Mouse (Mus musculus) heart, embryonic 14.5 days (tissue): Measurements from ENCODE around the gene Zfand2a. TPM values are rescaled to one million over a fixed set of nuclear protein-coding genes. Genes with fewer than 3 reads are reported as not detected.

Experiments used
- ATAC-seq: fragments of 200-750 bp; cut with Nextera tagmentation; 2 replicates; pipeline ENCODE4 v1.8.0; 2017; ENCODE audit warnings: low read depth, moderate TSS enrichment; ENCODE audit not compliant: insufficient number of reproducible peaks, insufficient read depth, low FRiP score
- H3K27ac ChIP-seq, 2 experiments: fragments of 200-500 bp in 1 of 2; fragments of 300-500 bp in 1 of 2; sonication (generic) in 1 of 2; replicated peaks in 1 of 2; 2 replicates each; pipeline ENCODE4 v1.5.1; 2012 to 2014; ENCODE audit warnings: low read depth in 2 of 2, low read length in 2 of 2, control low read depth in 1 of 2, mild to moderate bottlenecking in 1 of 2, mixed read lengths in 1 of 2; ENCODE audit not compliant: control insufficient read depth in 1 of 2, insufficient read depth in 1 of 2
- H3K27me3 ChIP-seq: fragments of 300-500 bp; sonication (generic); 2 replicates; pipeline ENCODE4 v1.6.1; 2014; ENCODE audit warnings: mild to moderate bottlenecking, low read length, control low read depth; ENCODE audit not compliant: control insufficient read depth, insufficient read depth
- H3K36me3 ChIP-seq: fragments of 300-500 bp; sonication (generic); 2 replicates; pipeline ENCODE4 v1.6.1; 2014; ENCODE audit warnings: mild to moderate bottlenecking, control low read depth, low read length, mixed read lengths; ENCODE audit not compliant: control insufficient read depth, insufficient read depth
- H3K4me1 ChIP-seq, 2 experiments: fragments of 200-500 bp in 1 of 2; fragments of 300-500 bp in 1 of 2; sonication (generic) in 1 of 2; 2 replicates each; pipeline ENCODE4 v1.6.1; 2012 to 2014; ENCODE audit warnings: low read length in 2 of 2, control low read depth in 1 of 2, mixed read lengths in 1 of 2; ENCODE audit not compliant: control insufficient read depth in 2 of 2, insufficient read depth in 2 of 2
- H3K4me2 ChIP-seq: fragments of 300-500 bp; sonication (generic); 2 replicates; pipeline ENCODE4 v1.6.1; 2014; ENCODE audit warnings: mild to moderate bottlenecking, low read length
- H3K4me3 ChIP-seq, 2 experiments: fragments of 200-500 bp in 1 of 2; fragments of 300-500 bp in 1 of 2; sonication (generic) in 1 of 2; 2 replicates each; pipeline ENCODE4 v1.5.1; 2012 to 2014; ENCODE audit warnings: low read length in 2 of 2, mild to moderate bottlenecking in 2 of 2, control low read depth in 1 of 2, low read depth in 1 of 2, moderate library complexity in 1 of 2; ENCODE audit not compliant: control insufficient read depth in 1 of 2, insufficient read depth in 1 of 2
- H3K9ac ChIP-seq: fragments of 300-500 bp; sonication (generic); 2 replicates; pipeline ENCODE4 v1.6.1; 2014; ENCODE audit warnings: mild to moderate bottlenecking, low read length
- H3K9me3 ChIP-seq: fragments of 300-500 bp; sonication (generic); 2 replicates; pipeline ENCODE4 v1.6.1; 2016; ENCODE audit warnings: low read length, control low read depth; ENCODE audit not compliant: control insufficient read depth
- WGBS: fragments of 180-500 bp; shearing (Covaris S2); extraction: QIAGEN DNeasy Blood & Tissue Kit; methylation state at CpG from one replicate; pipeline ENCODE4 v1.1.7; 2014; 5-methylcytosine and 5-hydroxymethylcytosine counted together
- polyA plus RNA-seq: library from polyadenylated mRNA; unstranded; fragments of >200 nt; fragmentation: Nextera tagmentation; extraction: Ambion mirVana; gene quantifications from 2 replicates; pipeline ENCODE4 v1.2.1, GENCODE M21; 2014

Zfand2a gene
- polyA plus RNA-seq, 1 experiment from 2014 or later: 7.0 TPM

DNA sequence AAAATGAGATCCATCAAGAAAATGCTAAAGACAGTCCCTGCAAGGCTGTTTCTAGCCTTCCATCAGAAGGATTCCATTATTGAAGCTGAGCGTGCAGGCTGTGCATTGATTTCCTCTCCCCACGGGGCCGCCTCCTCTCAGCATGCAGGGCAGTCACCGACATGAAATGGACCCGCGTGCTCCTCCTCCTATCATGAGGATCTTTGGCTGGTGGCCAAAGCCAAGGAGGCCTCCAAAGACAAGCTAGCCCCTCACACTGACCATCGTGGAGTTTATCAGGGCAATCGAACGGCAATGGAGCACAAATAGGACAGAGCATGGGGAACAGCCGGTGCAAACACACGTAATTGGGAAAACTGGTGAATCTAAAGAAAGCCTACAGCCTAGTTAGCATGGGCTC lies 5.8 kb upstream of the Zfand2a start:
- Histone ChIP-seq H3K4me1 (no peaks in the 10 kb centered on the region; a peak in 1 of 4 replicates), H3K27me3 (peaks cover 9% of the 10 kb centered on the region; the same call in 1 of the 2 replicates), H3K4me3 (no peak overlapping the region), H3K9me3 (peaks cover 3% of the 10 kb centered on the region; the same call in 1 of the 2 replicates), H3K36me3 (no peaks in the 10 kb centered on the region), H3K27ac (no peak overlapping the region), H3K9ac (no peak overlapping the region), H3K4me2 (no peak overlapping the region)
- WGBS: 80% methylated on average over 11 of the region's 11 CpGs
- ATAC-seq: no peak

- H3K9me3 ChIP-seq: peaks cover 3% of the 10 kb centered on the region; the same call in 1 of the 2 replicates
- H3K36me3 ChIP-seq: peaks cover 43% of the 10 kb centered on the region
- peak overlapping the region; percentile 90 to 93 for H3K4me3 ChIP-seq
- 56% methylated on average over 14 of the region's 14 CpGs for WGBS
- no peak overlapping the region for H3K27ac ChIP-seq
- no peaks in the 10 kb centered on the region for H3K27me3 ChIP-seq
- peaks cover 2 to 8% of the 10 kb centered on the region in 2 experiments for H3K4me1 ChIP-seq
- H3K4me2 ChIP-seq: peak overlapping the region; percentile 94
- ATAC-seq: no peak
- H3K9ac ChIP-seq: peak overlapping the region; percentile 82
These were observed 1.0 kb downstream of the Zfand2a start for GRCm38 (mm10) chr5:139483171-139483848.

DNA sequence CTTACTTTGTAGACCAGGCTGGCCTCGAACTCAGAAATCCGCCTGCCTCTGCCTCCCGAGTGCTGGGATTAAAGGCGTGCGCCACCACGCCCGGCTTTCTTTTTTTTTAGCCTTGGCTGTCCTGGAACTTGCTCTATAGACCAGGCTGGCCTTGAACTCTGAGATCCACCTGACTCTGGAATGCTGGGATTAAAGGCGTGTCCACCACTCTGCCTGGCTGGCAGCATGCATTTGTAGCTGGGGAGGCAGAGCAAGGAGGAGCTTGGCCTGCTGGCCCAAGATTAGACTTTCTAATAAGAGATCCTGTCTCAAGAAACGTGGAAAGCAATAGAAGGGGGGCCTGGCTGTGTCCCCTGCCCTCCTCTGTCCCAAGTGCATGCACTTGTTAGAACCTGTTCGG lies 3.9 kb downstream of the Zfand2a start:
- ATAC-seq: no peak
- H3K27me3 ChIP-seq: no peaks in the 10 kb centered on the region
- WGBS: 93% methylated on average over 9 of the region's 10 CpGs
- no peak overlapping the region for H3K9ac ChIP-seq
- H3K9me3 ChIP-seq: no peaks in the 10 kb centered on the region
- H3K4me2 ChIP-seq: no peak overlapping the region
- no peak overlapping the region for H3K27ac ChIP-seq
- H3K4me3 ChIP-seq: no peak overlapping the region
- H3K4me1 ChIP-seq: peaks cover 2 to 8% of the 10 kb centered on the region in 2 experiments
- peaks cover 71% of the 10 kb centered on the region for H3K36me3 ChIP-seq

DNA sequence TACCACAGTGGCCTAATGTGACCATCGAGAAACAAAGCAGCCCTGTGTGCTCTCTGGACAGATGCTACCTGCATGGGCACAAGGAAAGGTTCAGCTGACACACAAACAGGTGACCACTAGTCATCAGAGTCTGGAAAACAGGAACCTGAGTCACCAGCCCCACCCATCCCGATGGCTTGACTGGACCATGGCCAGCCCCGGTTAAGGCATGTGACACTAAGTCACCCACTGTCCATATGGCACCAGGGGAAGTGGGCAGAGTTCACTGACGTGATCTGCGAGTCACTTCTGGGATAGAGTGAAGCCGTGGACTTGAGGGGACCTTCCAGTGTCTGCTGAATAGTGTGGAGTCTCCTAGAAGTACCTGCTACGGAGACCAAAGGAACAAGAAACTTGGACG lies 5.3 kb downstream of the Zfand2a start:
- no peak overlapping the region for H3K27ac ChIP-seq
- ATAC-seq: no peak
- H3K9ac ChIP-seq: no peak overlapping the region
- H3K9me3 ChIP-seq: no peaks in the 10 kb centered on the region
- peaks cover 84% of the 10 kb centered on the region for H3K36me3 ChIP-seq
- H3K4me3 ChIP-seq: no peak overlapping the region
- WGBS: 88% methylated on average over 8 of the region's 8 CpGs
- no peaks in the 10 kb centered on the region for H3K27me3 ChIP-seq
- peaks cover 2 to 8% of the 10 kb centered on the region in 2 experiments for H3K4me1 ChIP-seq
- no peak overlapping the region for H3K4me2 ChIP-seq

DNA sequence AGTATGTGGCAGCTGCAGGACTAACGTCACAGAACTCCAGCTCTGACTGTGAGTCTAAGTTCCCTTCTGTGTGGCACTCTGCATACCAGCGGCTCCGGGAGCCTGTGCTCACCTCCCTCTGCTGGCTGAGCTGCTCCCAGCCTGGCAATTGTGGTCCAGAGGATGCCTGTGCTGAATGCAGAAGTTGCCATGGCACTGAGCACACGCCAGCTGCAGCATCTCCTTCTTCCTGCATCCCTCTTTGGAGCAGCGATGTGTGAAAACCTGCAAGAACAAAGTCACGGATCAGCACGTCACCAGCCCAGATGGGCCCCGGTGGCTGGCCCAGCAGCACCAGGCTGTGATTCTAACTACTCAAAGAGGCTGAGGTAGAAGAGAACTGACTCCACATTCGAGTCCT lies 9.6 kb downstream of the Zfand2a start:
- WGBS: 85% methylated on average over 9 of the region's 9 CpGs
- Histone ChIP-seq H3K9me3 (no peaks in the 10 kb centered on the region), H3K4me1 (peaks cover 0 to 5% of the 10 kb centered on the region in 2 experiments; a peak in 1 of 4 replicates), H3K9ac (no peak overlapping the region), H3K4me3 (no peak overlapping the region), H3K4me2 (no peak overlapping the region), H3K27me3 (no peaks in the 10 kb centered on the region), H3K36me3 (peaks cover 89% of the 10 kb centered on the region), H3K27ac (no peak overlapping the region)
- ATAC-seq: no peak

- 39% methylated on average over 5 of the region's 5 CpGs for WGBS
- no peak overlapping the region for H3K27ac ChIP-seq
- no peaks in the 10 kb centered on the region for H3K9me3 ChIP-seq
- H3K4me2 ChIP-seq: no peak overlapping the region
- no peak for ATAC-seq
- H3K36me3 ChIP-seq: peaks cover 22% of the 10 kb centered on the region
- H3K4me1 ChIP-seq: no peaks in the 10 kb centered on the region
- no peak overlapping the region for H3K9ac ChIP-seq
- H3K27me3 ChIP-seq: no peaks in the 10 kb centered on the region
- H3K4me3 ChIP-seq: no peak overlapping the region
These were observed 16.4 kb downstream of the Zfand2a start for GRCm38 (mm10) chr5:139467998-139468397.

GRCm38 (mm10) chr5:139466801-139467200 lies 17.5 kb downstream of the Zfand2a start:
- no peak for ATAC-seq
- Histone ChIP-seq H3K4me2 (no peak overlapping the region), H3K9me3 (no peaks in the 10 kb centered on the region), H3K4me1 (no peaks in the 10 kb centered on the region), H3K4me3 (no peak overlapping the region), H3K9ac (no peak overlapping the region), H3K27me3 (no peaks in the 10 kb centered on the region), H3K27ac (no peak overlapping the region), H3K36me3 (peaks cover 10% of the 10 kb centered on the region)
- WGBS: 58% methylated on average over 4 of the region's 4 CpGs

DNA sequence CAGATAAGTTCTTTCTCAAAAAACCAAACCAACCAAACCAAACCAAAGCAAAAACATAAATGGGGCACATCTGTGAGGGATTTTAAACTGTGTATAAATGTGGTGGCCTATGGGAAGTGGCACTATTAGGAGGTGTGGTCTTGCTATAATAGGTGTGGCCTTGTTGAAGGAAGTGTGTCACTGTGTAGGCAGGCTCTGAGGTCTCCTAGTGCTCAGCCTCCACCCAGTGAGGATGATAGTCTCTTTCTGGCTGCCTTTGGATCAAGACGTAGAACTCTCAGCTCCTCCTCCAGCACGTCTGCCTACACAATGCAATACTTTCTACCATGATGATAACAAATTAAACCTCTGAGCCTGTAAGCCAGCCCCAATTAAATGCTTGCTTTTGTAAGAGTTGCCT lies 18.0 kb downstream of the Zfand2a start:
- Histone ChIP-seq H3K4me3 (no peak overlapping the region), H3K4me2 (no peak overlapping the region), H3K4me1 (no peaks in the 10 kb centered on the region), H3K36me3 (peaks cover 6% of the 10 kb centered on the region), H3K9me3 (no peaks in the 10 kb centered on the region), H3K27ac (no peak overlapping the region), H3K27me3 (no peaks in the 10 kb centered on the region), H3K9ac (no peak overlapping the region)
- WGBS: 63% methylated on average over 2 of the region's 2 CpGs
- ATAC-seq: no peak
